Mouse (Mus musculus) erythroblast, embryonic 14.5 days (primary cell): ENCODE results near the gene Acsm3.
"Not testable (repeated sequence)": the region's sequence is repeated elsewhere in the genome, so short reads cannot be mapped to it uniquely, and the experiment has no call there.

ENCODE experiments used
- GATA1 ChIP-seq: IDR thresholded peaks from 2 replicates; pipeline ENCODE4 v1.6.1; 2012; ENCODE audit warnings: low read length, inconsistent platforms, mixed read lengths
- TAL1 ChIP-seq: IDR thresholded peaks from 3 replicates; pipeline ENCODE4 v1.6.1; 2012; ENCODE audit warnings: low read length, inconsistent platforms, mixed read lengths

DNA sequence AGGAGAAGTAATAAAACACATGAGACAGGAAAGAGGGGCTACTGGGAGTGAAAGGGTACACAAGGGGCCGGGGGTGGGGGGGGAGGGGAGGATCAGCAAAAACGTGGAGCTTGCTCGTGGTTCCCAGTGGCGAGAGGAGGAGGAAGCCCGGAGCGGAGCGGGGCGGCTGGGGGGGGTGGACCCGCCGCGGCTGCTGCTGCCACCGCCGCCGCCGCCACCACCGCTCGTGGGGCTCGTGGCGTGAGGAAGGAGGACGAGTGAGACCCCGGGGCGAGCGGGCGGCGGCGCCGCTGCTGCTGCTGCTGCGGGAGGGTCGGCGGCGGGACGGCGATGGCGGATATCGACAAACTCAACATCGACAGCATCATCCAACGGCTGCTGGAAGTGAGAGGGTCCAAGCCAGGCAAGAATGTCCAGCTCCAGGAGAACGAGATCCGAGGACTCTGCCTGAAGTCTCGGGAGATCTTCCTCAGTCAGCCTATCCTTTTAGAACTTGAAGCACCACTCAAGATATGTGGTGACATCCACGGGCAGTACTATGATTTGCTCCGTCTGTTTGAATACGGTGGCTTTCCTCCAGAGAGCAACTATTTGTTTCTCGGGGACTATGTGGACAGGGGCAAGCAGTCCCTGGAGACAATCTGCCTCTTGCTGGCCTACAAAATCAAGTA, 20.8 kb upstream of the Acsm3 start:
- TF ChIP-seq TAL1, GATA1: not testable (repeated sequence)
